Mouse (Mus musculus): ENCODE data around the gene Imp4.
"Not testable (repeated sequence)": the region's sequence is repeated elsewhere in the genome, so short reads cannot be mapped to it uniquely, and the experiment has no call there.

Gene Imp4

DNA sequence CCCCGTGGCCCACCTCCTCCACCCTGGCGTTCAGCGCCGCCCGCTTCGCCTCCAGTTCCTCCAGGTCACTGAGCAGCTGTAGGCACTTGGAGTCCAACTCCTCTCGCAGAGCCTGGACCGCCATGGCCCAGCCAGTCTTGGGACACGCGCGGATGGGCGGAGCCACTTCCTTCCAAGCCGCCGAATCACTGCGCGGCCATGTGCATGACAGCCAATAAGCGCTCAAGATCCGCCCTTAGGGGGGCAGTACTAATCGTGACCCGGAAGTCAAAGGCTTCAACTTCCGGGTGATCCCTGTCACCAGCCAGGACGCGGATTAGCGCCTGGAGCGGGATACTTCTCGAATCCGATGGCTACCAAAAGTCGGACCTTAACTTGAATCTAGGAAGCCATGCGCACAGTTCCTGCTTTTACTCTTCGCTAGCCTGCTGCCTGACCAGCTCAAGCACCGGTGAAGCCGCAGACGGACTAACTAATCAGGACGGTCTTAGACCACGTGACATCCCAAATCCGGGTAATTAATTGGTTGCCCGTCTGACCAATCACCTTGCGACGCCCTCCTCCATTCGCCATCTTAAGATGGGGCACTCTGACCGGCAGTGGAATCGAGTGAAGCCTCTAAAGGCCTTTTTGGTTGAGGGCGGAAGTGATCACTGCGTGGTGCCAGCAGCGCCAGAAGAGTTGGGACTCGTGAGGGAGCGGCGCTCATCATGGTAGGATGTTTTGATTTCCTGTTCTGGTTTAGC, at the start of gene Imp4, which contains the start of gene Ccdc115:
Gene Imp4, plus strand, starts transcription at position 637 of the 746 bp plus-strand sequence.
Gene Ccdc115, minus strand, starts transcription at position 458 of the 746 bp plus-strand sequence.
- peak; percentile 99 for DNase-seq (ENCODE audit: low read depth, low spot score)

DNA sequence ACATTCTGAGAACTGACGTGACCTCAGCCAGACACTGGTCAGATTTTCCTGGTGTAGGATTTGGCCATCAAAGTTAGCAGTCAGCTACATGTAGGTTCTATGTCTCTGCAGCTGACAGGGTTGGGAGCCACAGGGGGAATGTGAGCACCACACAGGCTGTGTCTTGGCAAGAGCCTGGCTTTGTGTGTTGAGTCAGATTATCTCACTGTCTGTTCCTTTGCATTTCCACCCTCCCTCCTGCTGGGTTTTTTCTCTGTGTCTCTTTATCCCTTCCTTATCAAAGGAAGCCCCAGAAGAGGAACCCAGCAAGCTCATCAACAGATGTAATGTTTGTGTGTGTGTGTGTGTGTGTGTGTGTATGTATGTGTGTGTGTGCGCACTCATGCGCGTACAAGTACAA, 43.3 kb upstream of the Imp4 start:
- DNase-seq (ENCODE audit: low read depth, low spot score) = no peak

DNA sequence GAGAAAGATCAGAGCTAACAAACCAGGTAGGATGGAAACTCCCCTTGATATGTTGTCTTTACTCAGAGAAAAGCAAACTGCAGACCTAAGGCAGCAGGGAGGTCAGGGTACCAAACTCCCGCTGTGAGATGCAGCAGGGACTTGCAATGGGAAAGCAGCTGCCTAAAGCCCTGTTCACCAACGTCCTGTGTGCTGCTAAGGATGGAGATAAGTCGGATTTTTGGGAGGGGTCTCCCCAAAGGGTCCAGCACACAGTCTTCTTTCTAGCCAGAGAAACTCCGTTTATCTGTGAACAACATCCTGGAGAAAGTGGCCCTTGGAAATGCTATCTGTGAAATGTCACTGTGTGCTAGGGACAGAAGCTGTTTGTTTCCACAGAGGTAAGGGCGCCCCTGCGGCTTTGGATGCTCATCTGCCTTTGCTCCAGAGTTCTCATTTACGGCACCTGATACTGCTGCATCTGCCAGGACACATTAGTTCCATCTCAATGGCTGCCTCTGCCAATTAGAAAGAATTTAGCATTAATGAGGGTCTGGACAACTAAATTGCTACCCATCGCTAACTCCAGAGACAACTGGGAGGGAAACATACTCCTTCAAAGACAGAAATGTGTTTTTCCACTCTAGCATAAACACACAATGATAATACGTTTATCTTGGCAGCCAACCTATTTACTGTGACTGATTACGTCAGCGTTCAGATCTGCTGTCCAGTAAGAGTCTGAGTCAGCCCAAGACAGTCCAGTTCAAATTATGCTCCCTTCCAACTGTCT, 40.3 kb upstream of the Imp4 start:
- no peak for DNase-seq (ENCODE audit: low read depth, low spot score)

- no peak for DNase-seq (ENCODE audit: low read depth, low spot score)
Measured at GRCm38 (mm10) chr1:34428466-34428865, 11.2 kb upstream of the Imp4 start.

DNA sequence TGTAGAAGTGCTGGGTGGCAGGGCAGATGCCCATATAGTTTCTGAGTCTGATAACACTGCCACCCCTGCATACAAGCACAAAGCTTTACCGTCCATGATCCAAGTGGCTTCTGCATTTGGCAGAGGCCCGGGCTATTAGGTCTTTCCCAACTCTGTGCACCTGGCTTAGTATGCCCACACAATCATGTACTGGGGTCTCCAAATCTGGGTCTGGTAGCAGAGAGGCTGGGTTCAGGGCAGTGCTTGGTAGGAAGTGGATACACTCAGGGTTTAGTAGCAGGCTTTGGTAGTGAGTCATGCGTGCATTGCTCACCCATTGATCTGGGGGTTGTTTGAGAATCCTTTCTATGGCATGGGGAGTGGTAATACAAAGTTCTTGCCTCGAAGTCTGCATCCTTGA, 10.4 kb upstream of the Imp4 start:
- no peak for DNase-seq (ENCODE audit: low read depth, low spot score)

DNA sequence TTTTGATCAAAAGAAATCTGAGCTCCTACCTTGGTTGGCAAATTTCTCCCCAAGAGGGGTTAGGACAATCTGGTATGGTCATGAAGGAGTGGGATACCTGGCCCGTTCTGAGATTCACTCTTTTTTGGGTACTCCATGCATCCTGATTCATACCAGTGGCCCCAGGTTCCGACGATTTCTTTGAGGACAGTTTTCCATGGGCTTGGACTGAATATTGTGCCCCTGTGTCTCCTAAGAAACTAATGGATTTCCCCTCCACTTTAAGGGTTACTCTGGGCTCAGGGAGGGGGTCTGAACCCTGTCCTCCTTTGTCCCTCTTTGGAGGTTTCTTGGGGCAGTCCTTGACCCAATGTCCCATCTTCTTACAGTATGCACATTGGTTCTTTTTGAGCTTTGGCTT, 8.7 kb upstream of the Imp4 start:
- DNase-seq (ENCODE audit: low read depth, low spot score) = no peak

GRCm38 (mm10) chr1:34431431-34431830, 8.2 kb upstream of the Imp4 start:
- no peak for DNase-seq (ENCODE audit: low read depth, low spot score)

DNA sequence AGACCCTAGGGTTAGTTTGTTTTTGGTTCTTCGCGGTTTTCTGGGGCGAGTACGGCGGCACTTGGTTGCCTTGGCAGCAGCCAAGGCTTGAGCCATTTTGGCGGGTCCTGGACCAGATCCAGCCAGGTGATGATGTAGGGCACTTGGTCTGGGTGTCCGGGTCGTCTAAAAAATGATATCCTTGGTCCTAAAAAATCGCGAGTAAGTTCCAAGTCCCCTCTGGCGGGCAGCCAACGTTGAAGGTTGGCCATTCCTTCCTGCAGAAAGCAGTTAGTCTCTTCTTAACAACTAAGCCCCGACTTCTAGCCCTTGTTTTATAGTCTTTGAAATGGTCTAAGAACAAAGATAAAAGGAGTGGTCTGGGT, 7.3 kb upstream of the Imp4 start:
- DNase-seq (ENCODE audit: low read depth, low spot score) = no peak

DNA sequence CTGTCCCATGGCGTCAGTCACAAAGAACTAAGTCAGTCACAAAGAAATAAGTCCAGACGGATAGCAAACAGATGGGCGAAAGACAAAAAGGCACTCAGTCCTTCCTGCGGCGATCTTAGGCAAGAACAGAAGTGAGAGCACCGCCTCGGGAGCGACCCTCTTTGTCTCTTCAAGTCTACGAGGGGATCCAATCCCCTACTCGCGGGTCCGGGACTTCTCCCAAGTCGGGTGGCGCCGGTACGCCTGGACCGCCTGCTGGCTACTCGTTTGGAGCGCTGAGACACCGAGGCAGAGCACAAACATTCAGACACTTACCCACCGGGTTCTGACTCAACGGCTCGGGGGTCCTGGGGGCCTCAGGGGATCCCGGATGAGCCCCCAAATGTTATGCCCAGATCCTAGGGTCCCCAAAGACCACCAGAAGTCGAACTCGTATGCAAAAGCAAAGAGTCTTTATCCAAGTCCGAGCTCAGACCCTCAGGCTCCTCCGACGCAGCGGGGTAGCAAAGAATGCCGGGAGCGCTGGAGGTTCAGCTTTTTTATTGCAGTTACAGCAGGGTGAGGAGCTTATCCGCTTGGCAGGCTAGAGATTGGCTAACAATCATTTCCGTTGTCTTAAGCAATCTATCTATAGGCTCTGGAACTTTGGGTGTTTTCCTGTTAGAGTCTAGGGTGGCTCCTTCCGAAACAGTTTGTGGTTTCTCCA, 6.7 kb upstream of the Imp4 start:
- DNase-seq (ENCODE audit: low read depth, low spot score) = no peak

DNA sequence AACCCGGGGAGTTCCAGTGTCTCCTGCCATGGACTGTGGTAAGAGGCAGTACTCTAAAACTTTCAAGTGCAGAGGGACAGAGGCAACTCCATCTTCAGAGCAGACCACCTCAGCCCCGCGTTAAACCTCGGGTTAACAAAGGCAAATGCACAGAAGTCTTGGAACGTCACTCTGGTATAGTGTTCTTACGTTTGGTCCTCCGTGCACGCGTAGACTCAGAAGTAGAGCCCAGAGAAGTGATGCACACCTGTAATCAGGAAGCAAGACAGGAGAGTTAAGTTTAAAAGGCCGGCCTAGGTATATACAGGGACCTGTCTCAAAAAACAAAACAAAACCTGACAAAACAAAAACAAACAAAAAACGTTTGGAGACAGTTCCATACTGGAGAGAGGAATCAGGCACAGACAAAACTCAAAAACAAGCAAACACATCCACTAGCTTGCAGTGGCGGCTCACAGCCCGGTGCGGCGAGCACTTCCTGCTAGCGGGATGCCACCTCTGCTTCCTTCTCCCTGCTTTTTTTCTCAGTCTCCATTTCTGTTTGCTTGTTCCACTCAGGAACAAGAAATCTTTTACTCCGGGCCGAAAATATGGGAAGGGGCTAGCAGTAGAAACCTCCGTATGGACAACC, 5.6 kb upstream of the Imp4 start:
- DNase-seq (ENCODE audit: low read depth, low spot score) = peak; percentile 47

GRCm38 (mm10) chr1:34434660-34435160, 4.9 kb upstream of the Imp4 start:
- DNase-seq (ENCODE audit: low read depth, low spot score) = peak; percentile 88

GRCm38 (mm10) chr1:34435371-34436120, 4.1 kb upstream of the Imp4 start:
- DNase-seq (ENCODE audit: low read depth, low spot score) = peak; percentile 45

DNA sequence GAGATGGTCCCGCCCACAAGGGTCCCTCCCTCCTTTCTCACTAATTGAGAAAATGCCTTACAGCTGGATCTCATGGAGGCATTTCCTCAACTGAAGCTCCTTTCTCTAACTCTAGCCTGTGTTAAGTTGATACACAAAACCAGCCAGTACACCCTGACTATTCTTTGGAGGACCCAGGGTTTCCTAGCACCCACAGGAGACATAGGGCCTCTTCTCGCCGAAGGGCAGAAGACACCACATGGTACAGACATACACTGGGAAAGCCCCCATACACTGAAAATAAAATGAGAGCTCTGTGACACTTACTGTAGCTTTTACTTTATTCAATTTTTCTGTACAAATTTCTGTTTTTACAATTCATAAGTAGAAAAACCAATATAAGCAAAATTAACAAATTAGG, 3.3 kb upstream of the Imp4 start:
- DNase-seq (ENCODE audit: low read depth, low spot score) = peak; percentile 30

DNA sequence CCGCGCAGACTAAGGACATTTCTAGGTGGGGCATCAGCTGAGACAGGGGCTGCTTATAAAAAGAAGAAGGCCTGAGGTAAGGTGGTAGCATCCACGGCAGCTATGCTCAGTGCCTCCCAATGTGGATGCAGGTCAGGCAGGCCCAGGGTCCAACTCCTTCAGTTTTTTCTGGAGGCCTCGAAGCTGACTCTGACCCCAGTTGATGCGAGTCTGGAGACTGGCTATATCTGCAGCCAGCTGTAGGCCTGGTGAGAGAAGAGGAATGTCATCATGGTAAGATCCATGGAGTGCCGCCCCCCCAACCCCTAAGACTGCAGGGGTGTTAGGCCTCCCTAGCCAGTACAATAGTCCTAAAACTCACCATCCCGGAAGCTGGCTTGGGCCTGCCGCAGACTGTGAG, 2.3 kb upstream of the Imp4 start:
- not testable (repeated sequence) for DNase-seq (ENCODE audit: low read depth, low spot score)

GRCm38 (mm10) chr1:34438381-34439051, 1.1 kb upstream of the Imp4 start:
- peak; percentile 17 for DNase-seq (ENCODE audit: low read depth, low spot score)

- DNase-seq (ENCODE audit: low read depth, low spot score) = no peak
Measured at GRCm38 (mm10) chr1:34439961-34440630, 445 bp downstream of the Imp4 start.

- DNase-seq (ENCODE audit: low read depth, low spot score) = no peak
Measured at GRCm38 (mm10) chr1:34443124-34443523, 3.5 kb downstream of the Imp4 start.

GRCm38 (mm10) chr1:34458431-34458830, 18.8 kb downstream of the Imp4 start:
- peak; percentile 47 for DNase-seq (ENCODE audit: low read depth, low spot score)

- DNase-seq (ENCODE audit: low read depth, low spot score) = peak; percentile 90
Measured at GRCm38 (mm10) chr1:34459284-34460060, 19.8 kb downstream of the Imp4 start, which contains the start of gene Ptpn18. Gene Ptpn18 (plus strand): TSS chr1:34459762.

Measured in A20 (cell line).